Mouse (Mus musculus) regulatory T cell (primary cell): ENCODE measurements around the gene Nsg1.

Source experiments
- in situ Hi-C: fragments of 300-600 bp; cut with MboI, MseI; formaldehyde crosslinking; loops from one replicate; pipeline ENCODE4 v1.15.1; 2025; ENCODE audit warnings: high pct_unique_total_duplicates

Nsg1 gene

DNA sequence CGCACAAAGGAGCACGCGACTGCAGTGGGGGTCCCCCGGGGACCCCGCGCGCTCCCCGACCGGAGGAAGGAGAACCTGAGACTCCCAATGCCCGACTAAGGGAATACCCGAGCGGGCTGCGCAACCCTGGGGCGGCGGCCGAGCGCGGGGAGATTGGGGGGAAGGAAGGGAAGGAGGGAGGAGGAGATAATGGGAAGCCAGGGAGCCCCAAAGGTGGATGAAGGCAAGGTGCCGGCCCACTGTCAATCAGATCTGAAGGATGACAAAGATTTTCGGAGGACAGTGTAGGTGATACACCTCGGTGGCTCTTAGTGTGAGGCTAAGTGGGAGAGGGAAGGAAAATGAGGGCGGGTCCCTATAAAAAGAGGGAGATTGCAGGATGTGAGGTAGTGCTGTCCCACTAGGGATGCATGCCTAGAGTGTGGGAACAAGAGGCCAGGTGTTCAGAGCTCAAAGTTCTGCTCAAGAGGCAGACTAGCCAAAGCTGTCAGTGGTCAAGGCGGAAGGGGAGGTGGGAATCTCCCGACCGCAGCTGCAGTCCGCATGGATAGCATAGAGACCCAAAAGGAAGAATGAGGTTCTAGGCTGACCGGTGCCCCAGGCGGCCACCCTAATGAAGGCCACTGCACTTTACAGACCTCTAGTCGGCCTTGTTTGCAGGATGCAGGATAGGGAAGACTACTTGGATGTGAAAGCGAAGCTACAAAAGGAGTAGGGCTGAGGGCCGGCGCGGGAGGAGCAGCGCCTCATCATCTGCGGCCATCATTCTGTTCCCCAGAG is at the start of gene Nsg1:
Gene Nsg1, minus strand, starts transcription at position 274 of the 780 bp plus-strand sequence.
- in situ Hi-C loops, result no loop called here

DNA sequence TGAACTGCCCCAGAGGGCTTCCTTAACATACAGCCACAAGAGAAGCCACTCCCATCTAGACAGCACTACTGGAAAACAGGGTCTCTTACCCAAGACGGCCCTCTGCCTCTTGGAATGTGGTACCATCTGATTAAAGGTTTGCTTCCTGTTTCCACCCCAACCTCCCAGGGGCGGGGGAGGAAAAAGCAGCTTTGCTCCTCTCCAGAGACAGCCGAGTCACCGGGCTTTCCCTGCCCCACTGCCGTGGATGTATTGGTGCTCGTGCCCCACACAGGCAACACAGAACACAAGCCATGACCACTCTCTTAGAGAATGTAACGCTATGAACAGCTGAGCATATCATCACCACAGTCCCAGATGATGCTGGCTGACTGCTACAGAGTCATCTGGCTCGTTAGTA is 49.3 kb upstream of the Nsg1 start:
- in situ Hi-C loops, result no loop called here

- in situ Hi-C loops, result no loop called here
Measured at GRCm38 (mm10) chr5:38205303-38205726, 45.6 kb upstream of the Nsg1 start.

- in situ Hi-C loops, result no loop called here
Measured at GRCm38 (mm10) chr5:38199686-38200085, 40.0 kb upstream of the Nsg1 start.

- in situ Hi-C loops, result no loop called here
Measured at GRCm38 (mm10) chr5:38197482-38197823, 37.7 kb upstream of the Nsg1 start.

- in situ Hi-C loops, result no loop called here
Measured at GRCm38 (mm10) chr5:38196821-38197481, 37.2 kb upstream of the Nsg1 start.

DNA sequence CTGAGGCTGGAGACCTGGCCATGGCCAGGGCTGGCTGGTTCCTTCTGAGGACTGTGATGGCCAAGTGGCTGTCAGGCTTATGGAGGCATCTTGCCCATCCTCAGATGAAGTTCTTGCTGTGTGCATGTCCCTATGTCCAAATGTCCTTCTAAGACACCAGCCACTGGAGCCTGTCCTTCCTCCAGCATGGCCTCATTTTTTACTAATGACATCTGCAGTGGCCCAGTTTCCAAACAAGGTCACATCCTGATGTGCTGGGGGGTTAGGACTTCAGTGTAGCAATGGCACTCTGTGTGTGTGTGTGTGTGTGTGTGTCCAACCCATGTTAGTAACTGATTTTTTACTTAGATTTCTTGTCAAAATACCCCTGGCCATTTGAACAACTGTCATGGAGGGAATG is 36.2 kb upstream of the Nsg1 start:
- in situ Hi-C loops, result no loop called here

DNA sequence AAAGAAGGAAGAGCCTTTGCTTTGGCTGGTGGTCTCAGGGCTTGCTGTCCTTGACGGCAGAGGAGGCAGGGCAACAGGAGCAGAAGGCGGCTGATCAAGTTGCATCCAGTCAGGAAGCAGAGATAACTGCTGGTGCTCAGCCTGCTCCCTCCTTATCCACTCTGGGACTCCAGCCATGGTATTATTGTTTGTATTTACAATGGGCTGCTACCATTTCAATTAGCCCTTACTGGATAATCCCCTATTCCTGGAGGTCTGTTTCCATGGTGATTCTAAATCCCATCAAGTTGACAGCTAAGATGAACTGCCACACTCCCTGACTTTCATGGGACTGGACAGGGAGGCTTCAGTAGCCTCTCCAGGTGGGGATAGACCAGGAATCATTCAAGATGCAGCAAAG is 35.2 kb upstream of the Nsg1 start:
- in situ Hi-C loops, result no loop called here

DNA sequence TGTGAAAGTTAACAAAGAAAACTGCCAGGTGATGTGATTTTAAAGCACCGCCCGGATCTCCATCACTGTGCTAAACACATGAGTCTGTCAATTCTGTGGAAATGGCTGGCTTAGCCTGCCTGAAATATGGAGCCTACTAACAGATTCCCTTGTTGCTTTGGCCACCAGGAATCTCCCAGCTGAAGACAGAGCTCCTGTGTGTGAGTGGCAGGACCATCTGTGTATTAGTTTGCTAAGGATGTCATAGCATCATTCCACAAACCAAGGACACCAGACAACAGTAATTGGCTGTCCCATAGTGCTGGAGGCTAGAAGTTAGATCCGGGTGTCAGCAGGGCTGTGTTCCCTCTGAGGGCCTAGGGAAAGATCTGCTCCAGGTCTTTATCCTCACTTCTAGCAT is 31.2 kb upstream of the Nsg1 start:
- in situ Hi-C loops, result no loop called here

DNA sequence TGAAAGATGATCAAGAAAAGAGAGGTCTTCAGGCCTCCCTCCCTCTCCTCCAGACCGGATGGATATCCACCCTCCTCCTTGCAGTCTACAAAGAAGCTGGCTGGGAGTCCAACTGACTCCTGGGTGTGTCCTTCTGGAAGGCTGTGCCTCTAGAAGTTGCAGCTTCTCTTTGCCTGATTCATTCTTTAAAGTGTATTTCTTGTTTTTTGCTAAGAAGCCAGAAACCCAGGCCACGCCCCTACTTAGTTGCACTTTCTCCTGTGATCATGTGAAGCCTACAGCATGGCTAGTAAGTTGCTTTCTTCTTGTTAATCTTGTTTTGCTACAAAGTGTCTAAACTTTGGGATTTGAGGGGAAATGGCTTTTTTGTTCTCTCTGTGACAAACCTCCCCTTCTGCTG is 27.3 kb upstream of the Nsg1 start:
- in situ Hi-C loops, result no loop called here

DNA sequence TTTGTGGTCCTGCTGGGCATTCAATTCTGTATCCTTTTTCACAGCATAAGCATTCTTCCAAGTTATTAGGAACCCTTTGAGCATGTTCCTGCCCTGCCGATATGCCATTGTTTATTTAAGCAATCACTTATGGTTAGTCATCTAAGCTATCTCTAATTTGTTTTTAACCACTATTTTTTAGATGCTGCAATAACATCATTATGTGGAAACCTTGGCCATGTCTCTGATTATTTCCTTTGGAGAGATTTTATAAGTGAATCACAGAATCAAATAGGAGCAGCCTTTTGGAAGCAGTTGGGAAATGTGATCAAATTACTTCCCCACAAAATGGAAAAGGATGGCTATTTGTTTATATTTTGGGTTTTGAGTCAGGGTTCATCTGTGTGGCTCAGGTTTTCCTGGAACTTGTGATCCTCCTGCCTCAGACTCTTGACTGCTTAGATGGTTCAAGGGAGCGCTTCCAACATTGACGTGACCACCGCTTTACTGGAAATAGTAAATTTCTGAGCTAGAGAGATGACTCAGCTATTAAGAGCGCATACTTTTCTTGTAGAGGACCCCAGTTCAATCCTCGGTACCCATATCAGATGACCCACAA is 25.1 kb upstream of the Nsg1 start:
- in situ Hi-C loops, result no loop called here

DNA sequence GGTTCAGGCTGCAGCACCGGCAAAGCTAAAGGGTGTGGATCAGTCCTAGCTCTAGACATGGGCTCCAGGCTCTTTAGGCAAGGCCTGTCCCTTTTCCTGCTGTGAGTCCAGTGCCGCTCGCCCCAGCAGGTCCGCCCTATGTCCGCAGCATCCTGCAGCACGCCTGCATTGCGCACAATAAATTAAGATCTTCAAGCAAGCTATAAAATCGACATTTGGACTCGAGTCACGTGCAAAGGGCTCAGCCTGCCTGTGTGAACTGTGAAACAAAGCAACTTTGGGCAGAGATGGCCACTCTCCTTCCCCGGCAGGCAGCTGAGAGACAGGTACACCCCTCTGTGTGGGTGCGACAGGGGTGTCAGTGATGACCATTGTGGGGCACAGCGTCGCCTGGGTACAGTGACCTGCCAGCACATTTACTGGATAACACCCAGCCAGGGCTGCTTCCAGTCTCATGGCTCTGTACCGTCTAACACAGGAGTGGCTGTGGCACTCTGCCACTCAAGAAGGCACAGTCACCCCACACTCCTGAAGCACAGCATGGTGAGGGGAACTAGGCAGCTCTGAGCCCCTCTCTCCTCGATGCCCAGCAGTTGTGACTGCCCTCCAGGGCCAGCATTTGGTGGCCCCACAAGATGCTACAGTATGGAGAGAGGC is 14.7 kb upstream of the Nsg1 start:
- in situ Hi-C loops, result no loop called here

- in situ Hi-C loops, result no loop called here
Measured at GRCm38 (mm10) chr5:38173766-38174165, 14.1 kb upstream of the Nsg1 start.

DNA sequence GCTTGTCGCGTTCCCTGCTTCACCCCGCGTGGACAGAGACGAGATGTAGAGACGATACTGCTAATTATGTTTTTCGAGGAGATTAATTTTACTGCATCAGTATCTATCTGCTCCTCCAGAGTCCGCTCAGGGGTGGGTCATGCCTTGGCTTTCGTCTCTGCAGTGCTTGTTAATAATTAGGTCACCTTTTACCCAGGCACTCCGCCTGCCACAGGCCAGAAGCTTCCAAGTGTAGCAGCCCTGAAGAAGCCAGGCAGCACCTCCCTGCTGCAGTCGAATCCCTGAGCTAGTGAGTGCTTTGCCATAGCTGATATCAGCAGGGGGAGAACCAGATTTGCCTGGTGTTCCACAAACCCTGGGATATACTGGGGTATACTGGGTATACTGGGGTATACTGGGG is 8.8 kb upstream of the Nsg1 start:
- in situ Hi-C loops, result no loop called here

DNA sequence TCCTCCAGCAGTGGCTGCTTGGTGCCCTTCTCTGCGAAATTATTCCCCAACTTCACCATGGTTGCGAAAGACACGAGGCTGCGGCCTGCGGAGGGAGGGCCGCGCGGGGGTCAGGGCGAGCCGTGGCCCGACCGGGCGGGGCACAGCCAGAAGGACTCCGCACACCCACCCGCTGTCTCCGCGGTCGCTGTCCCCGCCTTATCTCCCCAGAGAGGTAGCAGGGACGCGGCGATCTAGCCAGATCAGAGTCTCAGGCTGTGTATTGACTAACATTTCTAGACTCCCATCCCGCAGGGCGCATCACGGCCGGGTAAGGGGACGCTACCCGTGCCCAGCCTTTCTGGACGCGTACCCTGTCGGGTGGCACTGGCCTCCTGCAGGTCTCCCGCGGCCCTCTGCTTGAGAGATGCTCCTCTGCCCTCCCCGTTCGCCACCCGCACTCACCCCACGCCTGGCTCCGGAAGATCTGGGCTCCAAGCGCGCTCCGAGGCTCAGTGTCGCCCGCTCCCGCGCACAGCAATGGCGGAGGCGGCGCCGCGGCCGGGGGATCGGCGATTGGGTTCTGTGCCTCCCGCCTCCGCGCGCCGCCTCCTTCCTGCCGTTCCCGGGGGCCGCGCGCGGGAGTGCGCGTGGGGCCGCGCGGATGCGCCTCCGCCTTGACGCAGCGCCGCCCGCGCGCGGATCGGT is 617 bp downstream of the Nsg1 start:
- in situ Hi-C loops, result no loop called here

- in situ Hi-C loops, result no loop called here
Measured at GRCm38 (mm10) chr5:38158501-38158946, 1.2 kb downstream of the Nsg1 start.

- in situ Hi-C loops, result no loop called here
Measured at GRCm38 (mm10) chr5:38157481-38158020, 2.2 kb downstream of the Nsg1 start.

DNA sequence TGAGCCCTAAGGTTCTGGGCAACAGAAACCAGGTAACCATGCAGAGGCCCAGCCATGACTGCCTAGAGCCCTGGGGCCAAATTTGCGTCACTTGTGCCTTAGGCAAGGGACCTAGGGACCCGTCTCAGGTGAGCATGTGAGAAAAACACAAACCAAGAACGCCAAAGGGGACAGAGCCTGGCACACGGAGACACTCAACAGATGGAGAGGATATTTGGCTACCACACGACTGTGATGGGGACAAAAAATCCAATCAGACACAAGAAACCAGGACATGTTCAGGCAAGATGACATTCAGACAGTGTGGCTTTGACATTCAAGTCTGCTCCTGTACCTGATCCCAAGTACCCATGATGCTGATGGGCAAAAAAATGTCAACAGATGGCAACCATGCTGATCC is 6.1 kb downstream of the Nsg1 start:
- in situ Hi-C loops, result no loop called here

DNA sequence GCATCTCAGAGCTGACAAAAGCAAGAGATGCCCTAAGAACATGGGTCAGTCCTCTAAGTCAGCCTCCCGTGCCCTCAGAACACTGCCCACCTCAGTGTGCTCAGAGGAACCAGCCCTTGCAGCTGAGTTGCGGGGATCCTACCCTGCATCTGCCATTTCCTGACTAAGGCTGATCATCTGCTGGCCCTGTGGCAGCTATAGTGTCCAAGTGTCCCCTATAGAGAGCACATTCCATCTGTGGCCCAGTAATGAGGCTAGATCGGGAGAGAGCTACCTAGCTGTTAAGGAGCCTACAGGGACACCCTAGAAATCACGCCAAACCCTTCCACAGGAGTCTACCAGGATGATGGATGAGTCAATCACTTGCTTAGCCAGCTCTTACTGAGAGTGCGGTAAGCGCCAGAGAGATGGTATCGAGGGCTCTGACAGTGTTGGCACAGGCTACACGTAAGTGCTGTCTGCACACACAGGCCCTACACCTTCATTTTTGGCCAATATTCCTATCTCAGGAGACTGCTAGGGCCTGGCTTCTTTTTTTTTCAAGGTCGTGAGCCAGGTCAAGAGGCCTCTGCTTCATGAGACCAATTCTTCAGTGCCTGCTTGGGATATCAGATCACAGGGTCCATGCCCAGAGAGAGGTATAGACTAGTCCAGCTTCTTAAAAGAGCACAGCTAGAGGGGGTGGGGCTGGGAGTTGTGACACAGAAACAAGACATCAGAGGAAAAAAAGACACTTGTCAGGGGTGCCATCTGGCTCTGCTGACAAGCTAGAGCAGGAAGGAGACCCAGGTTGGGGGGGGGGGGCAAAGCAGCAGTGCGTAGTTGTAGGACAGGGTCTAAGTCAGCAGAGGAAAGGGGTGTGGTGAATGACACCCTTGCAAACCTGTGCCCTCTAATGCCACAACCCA is 7.3 kb downstream of the Nsg1 start:
- in situ Hi-C loops, result no loop called here

- in situ Hi-C loops, result no loop called here
Measured at GRCm38 (mm10) chr5:38151264-38151663, 8.4 kb downstream of the Nsg1 start.

DNA sequence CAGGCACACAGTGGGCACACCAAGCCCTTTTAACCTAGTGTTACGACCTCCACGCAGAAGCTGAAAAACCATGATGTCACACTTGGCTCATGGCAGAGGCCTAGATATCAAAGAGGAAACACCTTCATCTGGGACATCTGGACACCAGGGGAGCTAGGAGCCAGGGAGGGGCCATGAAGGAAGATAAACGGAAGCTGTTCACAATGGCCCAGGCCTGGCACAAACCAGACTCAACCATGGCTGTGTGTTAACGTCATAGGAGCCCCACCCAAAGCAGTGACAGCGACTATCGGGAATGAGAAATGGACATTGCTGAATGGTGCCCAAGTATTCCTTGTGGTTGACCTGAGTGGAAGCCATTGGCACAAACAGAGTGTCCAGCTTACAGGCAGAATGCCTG is 13.2 kb downstream of the Nsg1 start:
- in situ Hi-C loops, result no loop called here
